Mouse (Mus musculus) midbrain, embryonic 12.5 days (tissue): ENCODE measurements around the gene Srpk2. TPM values are rescaled to one million over a fixed set of nuclear protein-coding genes. Genes with fewer than 3 reads are reported as not detected.
"Not testable (repeated sequence)": the region's sequence is repeated elsewhere in the genome, so short reads cannot be mapped to it uniquely, and the experiment has no call there.

Experiments
- ATAC-seq: fragments of 200-750 bp; cut with Nextera tagmentation; 2 replicates; pipeline ENCODE4 v1.8.0; 2017; ENCODE audit warnings: low read depth, moderate TSS enrichment, moderate library complexity; ENCODE audit not compliant: low FRiP score
- H3K27ac ChIP-seq: fragments of 300-500 bp; sonication (generic); replicated peaks from 2 replicates; pipeline ENCODE4 v1.5.1; 2016; ENCODE audit warnings: mild to moderate bottlenecking
- H3K27me3 ChIP-seq: fragments of 300-500 bp; sonication (generic); 2 replicates; pipeline ENCODE4 v1.6.1; 2016; ENCODE audit warnings: mild to moderate bottlenecking
- H3K36me3 ChIP-seq: fragments of 300-500 bp; sonication (generic); 2 replicates; pipeline ENCODE4 v1.6.1; 2016
- H3K4me1 ChIP-seq: fragments of 300-500 bp; sonication (generic); 2 replicates; pipeline ENCODE4 v1.6.1; 2016
- H3K4me2 ChIP-seq: fragments of 300-500 bp; sonication (generic); replicated peaks from 2 replicates; pipeline ENCODE4 v1.6.1; 2016; ENCODE audit warnings: mild to moderate bottlenecking, moderate library complexity
- H3K4me3 ChIP-seq: fragments of 300-500 bp; sonication (generic); 2 replicates; pipeline ENCODE4 v1.5.1; 2016; ENCODE audit warnings: mild to moderate bottlenecking
- H3K9ac ChIP-seq: fragments of 300-500 bp; sonication (generic); replicated peaks from 2 replicates; pipeline ENCODE4 v1.6.1; 2016; ENCODE audit warnings: mild to moderate bottlenecking, moderate library complexity
- H3K9me3 ChIP-seq: fragments of 300-500 bp; sonication (generic); 2 replicates; pipeline ENCODE4 v1.6.1; 2016; ENCODE audit warnings: mild to moderate bottlenecking
- WGBS: fragments of 180-500 bp; shearing (Covaris S2); methylation state at CpG from one replicate; pipeline ENCODE4 v1.1.7; 2016; 5-methylcytosine and 5-hydroxymethylcytosine counted together
- polyA plus RNA-seq: library from polyadenylated mRNA; unstranded; fragments of >200 nt; fragmentation: Nextera tagmentation; extraction: Ambion mirVana; gene quantifications from 2 replicates; pipeline ENCODE4 v1.2.1, GENCODE M21; 2016

The Srpk2 gene
- polyA plus RNA-seq, 1 experiment from 2014 or later = 77.3 TPM

GRCm38 (mm10) chr5:23665906-23666305 lies 18.5 kb downstream of the Srpk2 start:
- H3K4me3 ChIP-seq = no peak overlapping the region
- no peaks in the 10 kb centered on the region for H3K36me3 ChIP-seq
- no peaks in the 10 kb centered on the region for H3K9me3 ChIP-seq
- H3K4me2 ChIP-seq = no peak overlapping the region
- no peak overlapping the region for H3K27ac ChIP-seq
- H3K4me1 ChIP-seq = no peaks in the 10 kb centered on the region
- ATAC-seq = no peak
- H3K9ac ChIP-seq = no peak overlapping the region
- H3K27me3 ChIP-seq = no peaks in the 10 kb centered on the region

DNA sequence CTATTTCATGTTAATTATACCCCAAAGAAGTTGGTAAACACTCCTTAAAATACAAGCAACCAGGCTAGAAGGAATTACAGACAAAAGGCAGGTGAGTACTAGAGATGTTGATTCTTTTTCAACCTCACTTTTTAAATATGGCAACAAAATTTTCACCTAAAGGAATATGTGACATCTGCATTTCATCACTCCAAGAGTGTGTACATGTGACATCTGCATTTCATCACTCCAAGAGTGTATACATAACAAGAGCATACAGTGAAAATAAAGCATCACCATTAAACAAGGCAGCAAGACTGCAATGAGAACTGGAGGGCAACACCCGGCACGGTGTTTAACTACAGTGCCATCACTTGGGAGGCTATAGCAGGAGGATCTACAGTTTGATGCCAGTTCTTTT lies 23.2 kb downstream of the Srpk2 start:
- H3K36me3 ChIP-seq = no peaks in the 10 kb centered on the region
- H3K4me1 ChIP-seq = no peaks in the 10 kb centered on the region
- no peak overlapping the region for H3K4me2 ChIP-seq
- no peak for ATAC-seq
- H3K4me3 ChIP-seq = no peak overlapping the region
- H3K9me3 ChIP-seq = no peaks in the 10 kb centered on the region
- H3K9ac ChIP-seq = no peak overlapping the region
- no peak overlapping the region for H3K27ac ChIP-seq
- 83% methylated on average over 2 of the region's 2 CpGs for WGBS
- no peaks in the 10 kb centered on the region for H3K27me3 ChIP-seq

- H3K36me3 ChIP-seq = no peaks in the 10 kb centered on the region
- H3K27ac ChIP-seq = no peak overlapping the region
- H3K27me3 ChIP-seq = no peaks in the 10 kb centered on the region
- no peak overlapping the region for H3K4me2 ChIP-seq
- 74% methylated on average over 5 of the region's 5 CpGs for WGBS
- H3K9me3 ChIP-seq = no peaks in the 10 kb centered on the region
- H3K4me1 ChIP-seq = peaks cover 2% of the 10 kb centered on the region; the same call in 1 of the 2 replicates
- no peak overlapping the region for H3K9ac ChIP-seq
- H3K4me3 ChIP-seq = no peak overlapping the region
- ATAC-seq = no peak
Measured at GRCm38 (mm10) chr5:23658017-23658416, 26.4 kb downstream of the Srpk2 start.

- Histone ChIP-seq H3K4me3 (no peak overlapping the region), H3K4me1 (peaks cover 2% of the 10 kb centered on the region; the same call in 1 of the 2 replicates), H3K4me2 (no peak overlapping the region), H3K9ac (no peak overlapping the region), H3K27me3 (no peaks in the 10 kb centered on the region), H3K27ac (no peak overlapping the region), H3K9me3 (no peaks in the 10 kb centered on the region), H3K36me3 (no peaks in the 10 kb centered on the region)
- ATAC-seq = no peak
- WGBS = 95% methylated on average over 4 of the region's 4 CpGs
Measured at GRCm38 (mm10) chr5:23656590-23656989, 27.8 kb downstream of the Srpk2 start.

- Histone ChIP-seq H3K9ac (no peak overlapping the region), H3K27ac (no peak overlapping the region), H3K9me3 (no peaks in the 10 kb centered on the region), H3K36me3 (no peaks in the 10 kb centered on the region), H3K4me1 (peaks cover 2% of the 10 kb centered on the region; the same call in 1 of the 2 replicates), H3K4me3 (no peak overlapping the region), H3K27me3 (no peaks in the 10 kb centered on the region), H3K4me2 (no peak overlapping the region)
- 78% methylated on average over 1 of the region's 1 CpGs for WGBS
- ATAC-seq = no peak
Measured at GRCm38 (mm10) chr5:23655030-23655429, 29.4 kb downstream of the Srpk2 start.

- no peak overlapping the region for H3K27ac ChIP-seq
- H3K27me3 ChIP-seq = no peaks in the 10 kb centered on the region
- H3K4me2 ChIP-seq = no peak overlapping the region
- no peaks in the 10 kb centered on the region for H3K9me3 ChIP-seq
- H3K36me3 ChIP-seq = no peaks in the 10 kb centered on the region
- H3K4me3 ChIP-seq = no peak overlapping the region
- 83% methylated on average over 7 of the region's 7 CpGs for WGBS
- H3K4me1 ChIP-seq = peaks cover 2% of the 10 kb centered on the region; the same call in 1 of the 2 replicates
- no peak overlapping the region for H3K9ac ChIP-seq
- no peak for ATAC-seq
Measured at GRCm38 (mm10) chr5:23652326-23652725, 32.1 kb downstream of the Srpk2 start.

DNA sequence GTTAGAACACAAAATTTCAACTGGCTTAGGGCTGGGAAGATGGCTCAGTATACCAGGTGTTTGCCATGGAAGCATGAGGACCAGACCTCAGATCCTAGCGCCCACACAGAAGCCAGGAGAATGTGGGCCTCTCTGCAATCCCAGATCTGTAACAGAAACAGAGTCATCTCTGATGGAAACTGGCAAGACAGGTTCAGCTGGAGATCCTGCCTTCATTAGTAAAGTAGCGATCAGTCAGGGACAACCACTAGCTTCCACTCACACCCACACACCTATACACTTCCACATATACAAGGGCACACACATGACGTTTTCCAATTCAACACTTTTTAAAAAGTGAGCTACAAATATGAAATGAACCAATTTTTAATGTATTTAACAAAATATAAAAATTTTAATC lies 32.6 kb downstream of the Srpk2 start:
- no peak overlapping the region for H3K4me3 ChIP-seq
- H3K27me3 ChIP-seq = no peaks in the 10 kb centered on the region
- WGBS = 84% methylated on average over 3 of the region's 3 CpGs
- no peak for ATAC-seq
- no peak overlapping the region for H3K4me2 ChIP-seq
- no peaks in the 10 kb centered on the region for H3K36me3 ChIP-seq
- H3K4me1 ChIP-seq = peaks cover 2% of the 10 kb centered on the region; the same call in 1 of the 2 replicates
- no peak overlapping the region for H3K27ac ChIP-seq
- no peak overlapping the region for H3K9ac ChIP-seq
- H3K9me3 ChIP-seq = no peaks in the 10 kb centered on the region

DNA sequence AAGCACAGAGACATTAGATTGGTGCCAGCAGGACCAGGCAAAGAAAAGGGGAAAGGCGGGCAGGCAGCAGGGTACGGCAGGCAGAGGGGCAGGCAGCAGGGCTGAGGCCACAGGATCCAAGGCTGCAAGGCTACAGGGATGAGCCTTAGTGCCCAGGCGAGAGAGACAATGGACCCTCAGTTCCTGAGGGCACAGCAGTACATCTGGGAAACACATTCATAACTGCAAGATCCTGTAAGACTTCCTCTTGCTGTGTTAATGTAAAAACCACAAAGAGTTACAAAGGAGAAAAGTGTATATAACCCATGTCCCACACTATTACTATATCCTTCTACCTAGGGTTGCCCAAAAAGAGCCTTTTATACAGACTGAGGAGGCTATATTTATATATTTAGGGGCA lies 33.9 kb downstream of the Srpk2 start:
- H3K9ac ChIP-seq = no peak overlapping the region
- peaks cover 2% of the 10 kb centered on the region; the same call in 1 of the 2 replicates for H3K4me1 ChIP-seq
- ATAC-seq = no peak
- WGBS = 91% methylated on average over 3 of the region's 3 CpGs
- H3K27me3 ChIP-seq = no peaks in the 10 kb centered on the region
- H3K36me3 ChIP-seq = no peaks in the 10 kb centered on the region
- H3K4me3 ChIP-seq = no peak overlapping the region
- no peak overlapping the region for H3K27ac ChIP-seq
- H3K9me3 ChIP-seq = no peaks in the 10 kb centered on the region
- no peak overlapping the region for H3K4me2 ChIP-seq

DNA sequence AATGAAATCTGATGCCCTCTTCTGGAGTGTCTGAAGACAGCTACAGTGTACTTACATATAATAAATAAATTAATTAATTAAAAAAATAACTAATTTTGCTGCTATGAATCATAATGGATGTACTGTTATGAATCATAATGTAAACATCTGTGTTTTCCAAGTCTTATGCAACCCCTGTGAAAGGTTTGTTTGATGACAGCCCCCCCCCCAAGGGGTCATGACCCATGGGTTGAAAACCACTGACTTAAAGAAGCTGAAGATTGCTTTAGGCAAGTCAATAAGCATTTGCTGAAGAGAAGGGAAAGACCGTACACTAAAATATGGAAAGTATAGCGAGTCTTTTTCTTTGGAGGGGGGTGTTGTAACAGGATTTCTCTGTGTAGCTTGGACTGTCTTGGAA lies 35.2 kb downstream of the Srpk2 start:
- Histone ChIP-seq H3K4me2 (no peak overlapping the region), H3K9me3 (no peaks in the 10 kb centered on the region), H3K9ac (no peak overlapping the region), H3K4me3 (no peak overlapping the region), H3K27me3 (no peaks in the 10 kb centered on the region), H3K4me1 (no peaks in the 10 kb centered on the region), H3K36me3 (no peaks in the 10 kb centered on the region), H3K27ac (no peak overlapping the region)
- WGBS = 95% methylated on average over 2 of the region's 2 CpGs
- ATAC-seq = no peak

GRCm38 (mm10) chr5:23645671-23646070 lies 38.7 kb downstream of the Srpk2 start:
- ATAC-seq = no peak
- Histone ChIP-seq H3K27ac (no peak overlapping the region), H3K9ac (no peak overlapping the region), H3K4me1 (no peaks in the 10 kb centered on the region), H3K4me2 (no peak overlapping the region), H3K4me3 (no peak overlapping the region), H3K9me3 (no peaks in the 10 kb centered on the region), H3K27me3 (no peaks in the 10 kb centered on the region), H3K36me3 (no peaks in the 10 kb centered on the region)
- 76% methylated on average over 3 of the region's 3 CpGs for WGBS

- not testable (repeated sequence) for H3K9me3 ChIP-seq, ATAC-seq, H3K4me2 ChIP-seq, H3K27ac ChIP-seq, H3K4me3 ChIP-seq, H3K36me3 ChIP-seq, H3K4me1 ChIP-seq, H3K27me3 ChIP-seq, H3K9ac ChIP-seq
Measured at GRCm38 (mm10) chr5:23639193-23639592, 45.2 kb downstream of the Srpk2 start.

DNA sequence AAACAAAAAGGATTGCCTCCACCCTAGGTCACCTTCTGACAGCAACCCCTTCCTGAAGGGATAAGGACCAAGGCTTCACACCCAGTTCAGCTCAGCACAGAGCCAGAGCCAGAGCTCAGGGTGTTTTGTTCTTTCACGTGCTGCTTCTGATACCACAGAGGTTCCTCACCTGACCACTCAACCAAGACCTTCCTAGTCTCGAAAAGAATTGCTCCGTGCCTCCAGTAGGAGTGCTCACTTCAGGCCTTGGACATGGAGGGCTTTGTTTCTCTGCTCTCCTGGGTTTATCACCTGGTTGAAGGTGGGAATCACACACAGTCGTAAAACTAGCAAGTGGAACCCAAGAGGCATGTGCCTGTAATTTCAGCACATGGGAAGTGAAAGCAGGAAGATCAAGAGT lies 46.4 kb downstream of the Srpk2 start:
- Histone ChIP-seq H3K4me3 (no peak overlapping the region), H3K9ac (no peak overlapping the region), H3K4me2 (no peak overlapping the region), H3K27ac (no peak overlapping the region), H3K27me3 (no peaks in the 10 kb centered on the region), H3K9me3 (no peaks in the 10 kb centered on the region), H3K4me1 (no peaks in the 10 kb centered on the region), H3K36me3 (no peaks in the 10 kb centered on the region)
- WGBS = 72% methylated on average over 4 of the region's 4 CpGs
- no peak for ATAC-seq

DNA sequence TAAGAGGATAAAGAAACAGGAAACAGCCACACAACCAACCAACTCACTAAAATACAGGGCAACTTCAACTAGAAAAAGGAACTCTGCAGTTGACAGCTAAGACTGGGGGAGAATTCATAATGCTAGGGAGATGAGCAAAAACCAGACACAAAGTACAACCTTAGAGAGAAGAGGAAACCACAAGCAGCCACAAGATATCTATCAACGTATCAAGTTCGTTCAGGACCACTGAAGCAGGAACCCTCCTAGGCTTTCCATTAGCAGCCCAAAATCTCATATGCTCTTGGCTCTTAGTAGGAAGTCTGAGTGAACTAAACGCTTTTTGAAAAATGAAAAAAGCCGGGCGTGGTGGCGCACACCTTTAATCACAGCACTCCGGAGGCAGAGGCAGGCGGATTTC lies 47.1 kb downstream of the Srpk2 start:
- Histone ChIP-seq H3K27ac (no peak overlapping the region), H3K4me2 (no peak overlapping the region), H3K4me3 (no peak overlapping the region), H3K27me3 (no peaks in the 10 kb centered on the region), H3K9ac (no peak overlapping the region), H3K36me3 (no peaks in the 10 kb centered on the region), H3K9me3 (no peaks in the 10 kb centered on the region), H3K4me1 (no peaks in the 10 kb centered on the region)
- ATAC-seq = no peak
- 96% methylated on average over 8 of the region's 8 CpGs for WGBS
